Mouse (Mus musculus): ENCODE data around the gene Adamts4. TPM values are rescaled to one million over a fixed set of nuclear protein-coding genes. Genes with fewer than 3 reads are reported as not detected.

Gene Adamts4
- polyA plus RNA-seq, 1 experiment from 2014 or later: 18.2 TPM

- ATAC-seq (ENCODE audit: insufficient number of reproducible peaks, insufficient read depth, low FRiP score, low TSS enrichment): no peak
- no peaks in the 10 kb centered on the region for H3K27me3 ChIP-seq
- WGBS: 70% methylated on average over 3 of the region's 3 CpGs
These were observed 10.1 kb downstream of the Adamts4 start for GRCm38 (mm10) chr1:171260316-171260715.

GRCm38 (mm10) chr1:171262594-171263130, 12.4 kb downstream of the Adamts4 start:
- Histone ChIP-seq H3K9me3 (no peaks in the 10 kb centered on the region), H3K4me1 (peaks cover 16% of the 10 kb centered on the region), H3K4me2 (replicated peaks) (peak overlapping the region; percentile 51), H3K27ac (peak overlapping the region; percentile 92), H3K4me3 (peak overlapping the region; percentile 24), H3K9ac (0 out of 2 replicates have a peak overlapping the region, but pooled peaks have one; percentile 45), H3K36me3 (peaks cover 12% of the 10 kb centered on the region), H3K27me3 (no peaks in the 10 kb centered on the region)
- peak; percentile 77 for ATAC-seq (ENCODE audit: insufficient number of reproducible peaks, insufficient read depth, low FRiP score, low TSS enrichment)
- 3% methylated on average over 8 of the region's 8 CpGs for WGBS

More at GRCm38 (mm10) chr1:171260316-171260715, 10.1 kb downstream of the Adamts4 start:
- no peak overlapping the region for H3K4me2 ChIP-seq (replicated peaks)
- H3K9ac ChIP-seq: no peak overlapping the region
- no peak overlapping the region for H3K27ac ChIP-seq
- H3K4me1 ChIP-seq: peaks cover 16% of the 10 kb centered on the region
- H3K9me3 ChIP-seq: no peaks in the 10 kb centered on the region
- no peak overlapping the region for H3K4me3 ChIP-seq
- peaks cover 25% of the 10 kb centered on the region for H3K36me3 ChIP-seq

GRCm38 (mm10) chr1:171263185-171263611, 13.0 kb downstream of the Adamts4 start:
- Histone ChIP-seq H3K4me2 (replicated peaks) (peak overlapping the region; percentile 51), H3K27ac (peak overlapping the region; percentile 92), H3K27me3 (no peaks in the 10 kb centered on the region), H3K4me3 (peak overlapping the region; percentile 24), H3K36me3 (peaks cover 8% of the 10 kb centered on the region), H3K4me1 (peaks cover 16% of the 10 kb centered on the region), H3K9me3 (no peaks in the 10 kb centered on the region), H3K9ac (0 out of 2 replicates have a peak overlapping the region, but pooled peaks have one; percentile 45)
- 8% methylated on average over 2 of the region's 2 CpGs for WGBS
- ATAC-seq (ENCODE audit: insufficient number of reproducible peaks, insufficient read depth, low FRiP score, low TSS enrichment): peak; percentile 82

GRCm38 (mm10) chr1:171263666-171264461, 13.6 kb downstream of the Adamts4 start:
- H3K27me3 ChIP-seq: no peaks in the 10 kb centered on the region
- H3K4me1 ChIP-seq: peaks cover 16% of the 10 kb centered on the region
- peak; percentile 19; the same call in 1 of the 2 replicates for ATAC-seq (ENCODE audit: insufficient number of reproducible peaks, insufficient read depth, low FRiP score, low TSS enrichment)
- peaks cover 6% of the 10 kb centered on the region for H3K36me3 ChIP-seq
- peak overlapping the region; percentile 92 for H3K27ac ChIP-seq
- H3K4me3 ChIP-seq: no peak overlapping the region
- no peak overlapping the region for H3K9ac ChIP-seq
- 70% methylated on average over 3 of the region's 3 CpGs for WGBS
- no peaks in the 10 kb centered on the region for H3K9me3 ChIP-seq
- peak overlapping the region; percentile 51 for H3K4me2 ChIP-seq (replicated peaks)

GRCm38 (mm10) chr1:171265971-171266744, 15.9 kb downstream of the Adamts4 start:
- Histone ChIP-seq H3K4me1 (peaks cover 23% of the 10 kb centered on the region), H3K9me3 (no peaks in the 10 kb centered on the region), H3K4me2 (replicated peaks) (no peak overlapping the region), H3K27me3 (no peaks in the 10 kb centered on the region), H3K27ac (no peak overlapping the region), H3K9ac (no peak overlapping the region), H3K4me3 (no peak overlapping the region), H3K36me3 (no peaks in the 10 kb centered on the region)
- WGBS: 62% methylated on average over 4 of the region's 4 CpGs
- no peak for ATAC-seq (ENCODE audit: insufficient number of reproducible peaks, insufficient read depth, low FRiP score, low TSS enrichment)

- Histone ChIP-seq H3K4me1 (peaks cover 18% of the 10 kb centered on the region), H3K4me2 (replicated peaks) (no peak overlapping the region), H3K9ac (no peak overlapping the region), H3K27ac (no peak overlapping the region), H3K27me3 (no peaks in the 10 kb centered on the region), H3K9me3 (no peaks in the 10 kb centered on the region), H3K4me3 (no peak overlapping the region), H3K36me3 (peaks cover 15% of the 10 kb centered on the region)
- ATAC-seq (ENCODE audit: insufficient number of reproducible peaks, insufficient read depth, low FRiP score, low TSS enrichment): no peak
- 68% methylated on average over 1 of the region's 1 CpGs for WGBS
These were observed 18.1 kb downstream of the Adamts4 start for GRCm38 (mm10) chr1:171268341-171268740.

- 0 out of 2 replicates have a peak within 1 kb of the TSS, but pooled peaks have one; percentile 37 for H3K27ac ChIP-seq
- H3K9me3 ChIP-seq: no peaks in the 10 kb centered on the region
- peak within 1 kb of the TSS; percentile 72 for H3K4me3 ChIP-seq
- no peaks in the 10 kb centered on the region for H3K27me3 ChIP-seq
- WGBS: 4% methylated on average over 36 of the region's 36 CpGs
- peak within 1 kb of the TSS; percentile 91 for H3K4me2 ChIP-seq (replicated peaks)
- H3K9ac ChIP-seq: peak within 1 kb of the TSS; percentile 75
- H3K4me1 ChIP-seq: peaks cover 15% of the 10 kb centered on the region; the same call in 1 of the 2 replicates
- ATAC-seq (ENCODE audit: insufficient number of reproducible peaks, insufficient read depth, low FRiP score, low TSS enrichment): peak; percentile 92
- peaks cover 31% of the 10 kb centered on the region for H3K36me3 ChIP-seq
These were observed 19.8 kb downstream of the Adamts4 start, which contains the start of gene B4galt3 for GRCm38 (mm10) chr1:171269848-171270572. TSS of gene B4galt3 (plus strand) at chr1:171270328.

GRCm38 (mm10) chr1:171270573-171270900, 20.3 kb downstream of the Adamts4 start:
- peak; percentile 74; the same call in 1 of the 2 replicates for ATAC-seq (ENCODE audit: insufficient number of reproducible peaks, insufficient read depth, low FRiP score, low TSS enrichment)
- no peaks in the 10 kb centered on the region for H3K27me3 ChIP-seq
- H3K36me3 ChIP-seq: peaks cover 37% of the 10 kb centered on the region
- WGBS: under 1% methylated on average over 19 of the region's 19 CpGs
- peak overlapping the region; percentile 75 for H3K9ac ChIP-seq
- H3K4me1 ChIP-seq: peaks cover 15% of the 10 kb centered on the region; the same call in 1 of the 2 replicates
- H3K4me3 ChIP-seq: peak overlapping the region; percentile 72
- H3K4me2 ChIP-seq (replicated peaks): peak overlapping the region; percentile 91
- H3K9me3 ChIP-seq: no peaks in the 10 kb centered on the region
- 0 out of 2 replicates have a peak overlapping the region, but pooled peaks have one; percentile 37 for H3K27ac ChIP-seq

GRCm38 (mm10) chr1:171271196-171271595, 21.0 kb downstream of the Adamts4 start:
- Histone ChIP-seq H3K4me2 (replicated peaks) (peak overlapping the region; percentile 91), H3K9ac (peak overlapping the region; percentile 75), H3K4me3 (peak overlapping the region; percentile 72), H3K27me3 (no peaks in the 10 kb centered on the region), H3K36me3 (peaks cover 43% of the 10 kb centered on the region), H3K4me1 (peaks cover 15% of the 10 kb centered on the region; the same call in 1 of the 2 replicates), H3K9me3 (no peaks in the 10 kb centered on the region), H3K27ac (no peak overlapping the region)
- no peak for ATAC-seq (ENCODE audit: insufficient number of reproducible peaks, insufficient read depth, low FRiP score, low TSS enrichment)
- WGBS: 44% methylated on average over 9 of the region's 9 CpGs

GRCm38 (mm10) chr1:171271622-171272021, 21.4 kb downstream of the Adamts4 start:
- Histone ChIP-seq H3K9ac (no peak overlapping the region), H3K4me2 (replicated peaks) (peak overlapping the region; percentile 91; the same call in 1 of the 2 replicates), H3K36me3 (peaks cover 47% of the 10 kb centered on the region), H3K27me3 (no peaks in the 10 kb centered on the region), H3K9me3 (no peaks in the 10 kb centered on the region), H3K27ac (no peak overlapping the region), H3K4me1 (peaks cover 15% of the 10 kb centered on the region; the same call in 1 of the 2 replicates), H3K4me3 (no peak overlapping the region)
- WGBS: 75% methylated on average over 10 of the region's 10 CpGs
- ATAC-seq (ENCODE audit: insufficient number of reproducible peaks, insufficient read depth, low FRiP score, low TSS enrichment): no peak

GRCm38 (mm10) chr1:171272086-171272485, 21.9 kb downstream of the Adamts4 start:
- no peaks in the 10 kb centered on the region for H3K27me3 ChIP-seq
- no peaks in the 10 kb centered on the region for H3K9me3 ChIP-seq
- no peak overlapping the region for H3K27ac ChIP-seq
- ATAC-seq (ENCODE audit: insufficient number of reproducible peaks, insufficient read depth, low FRiP score, low TSS enrichment): no peak
- H3K4me1 ChIP-seq: peaks cover 15% of the 10 kb centered on the region; the same call in 1 of the 2 replicates
- WGBS: 94% methylated on average over 3 of the region's 3 CpGs
- peaks cover 52% of the 10 kb centered on the region for H3K36me3 ChIP-seq
- H3K4me3 ChIP-seq: no peak overlapping the region
- no peak overlapping the region for H3K4me2 ChIP-seq (replicated peaks)
- no peak overlapping the region for H3K9ac ChIP-seq
